Mouse (Mus musculus) right cerebral cortex, adult 2 months (tissue): Measurements from ENCODE around the gene Bpifa5.

Experiments used
- DNase-seq, 2 experiments: peaks; one replicate each; pipeline ENCODE4 v3.0.0; 2021 to 2022; ENCODE audit warnings: low spot score in 2 of 2

The Bpifa5 gene

DNA sequence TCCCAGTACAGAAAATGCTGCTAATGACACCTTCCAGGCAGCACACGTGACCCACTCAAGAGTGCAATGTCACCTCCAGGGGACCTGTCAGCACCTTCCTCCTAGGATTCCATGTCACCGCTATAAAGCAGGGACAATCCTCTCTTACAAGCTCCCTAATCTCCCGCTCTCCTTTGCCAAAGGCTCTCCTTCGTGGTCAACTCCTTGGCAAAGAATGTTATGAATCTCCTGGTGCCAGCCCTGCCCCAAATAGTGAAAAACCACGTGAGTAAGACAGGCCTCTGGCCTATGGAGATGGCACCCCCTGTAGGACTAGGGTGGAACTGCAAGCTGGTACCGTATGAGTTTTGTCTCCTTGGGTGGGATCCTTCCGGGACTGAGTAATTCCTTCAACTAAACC lies 44.5 kb downstream of the Bpifa5 start:
- no peak for DNase-seq

- peak; percentile 15 to 43 for DNase-seq
Measured at GRCm38 (mm10) chr2:154209112-154209511, 46.7 kb downstream of the Bpifa5 start.

DNA sequence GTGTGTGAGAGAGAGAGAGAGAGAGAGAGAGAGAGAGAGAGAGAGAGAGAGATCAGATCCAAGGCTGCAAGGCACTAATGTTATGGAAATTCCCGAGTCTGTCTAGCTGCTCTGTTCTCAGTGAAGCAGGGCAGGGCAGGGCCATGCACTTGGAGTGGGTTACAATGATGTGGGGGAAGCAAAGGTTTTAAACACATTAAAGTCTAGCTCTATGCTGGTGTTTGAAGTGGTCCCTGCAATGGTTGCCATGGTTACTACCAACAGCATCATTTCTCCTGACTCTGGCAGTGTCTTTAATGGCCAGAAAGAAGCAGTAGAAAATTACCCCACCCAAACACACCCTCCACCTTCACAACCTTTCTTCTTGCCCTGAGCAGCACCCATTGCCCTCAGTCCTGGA lies 48.7 kb downstream of the Bpifa5 start:
- peak in 1 of 2 experiments; percentile 14 for DNase-seq

- DNase-seq = peak; percentile 80 to 81
Measured at GRCm38 (mm10) chr2:154211881-154212280, 49.5 kb downstream of the Bpifa5 start.

DNA sequence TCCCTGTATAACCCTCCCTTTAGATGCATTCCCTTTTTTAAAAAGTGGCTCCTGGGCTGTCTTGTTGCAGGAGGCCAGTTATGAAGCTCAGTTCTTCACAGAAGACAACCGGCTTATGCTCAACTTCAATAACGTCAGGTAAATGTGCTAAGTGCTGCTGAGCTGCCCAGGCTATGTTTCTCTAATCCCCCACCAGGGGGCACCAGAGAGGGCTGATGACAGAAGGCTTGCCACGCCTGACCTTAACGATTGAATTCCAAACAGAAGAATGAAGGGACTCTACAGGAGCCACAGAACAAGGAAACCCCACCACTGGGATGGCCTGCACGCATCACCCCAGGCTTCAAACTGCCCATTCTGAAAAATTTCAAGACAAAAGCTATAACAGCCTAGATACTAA lies 52.8 kb downstream of the Bpifa5 start:
- peak; percentile 63 to 68 for DNase-seq
